Mouse (Mus musculus): Measurements from ENCODE around the gene Ppfia2.

Gene Ppfia2

GRCm38 (mm10) chr10:106665221-106665620, 195.1 kb downstream of the Ppfia2 start:
- DNase-seq (ENCODE audit: low spot score in 2 of 2) = no peak

DNA sequence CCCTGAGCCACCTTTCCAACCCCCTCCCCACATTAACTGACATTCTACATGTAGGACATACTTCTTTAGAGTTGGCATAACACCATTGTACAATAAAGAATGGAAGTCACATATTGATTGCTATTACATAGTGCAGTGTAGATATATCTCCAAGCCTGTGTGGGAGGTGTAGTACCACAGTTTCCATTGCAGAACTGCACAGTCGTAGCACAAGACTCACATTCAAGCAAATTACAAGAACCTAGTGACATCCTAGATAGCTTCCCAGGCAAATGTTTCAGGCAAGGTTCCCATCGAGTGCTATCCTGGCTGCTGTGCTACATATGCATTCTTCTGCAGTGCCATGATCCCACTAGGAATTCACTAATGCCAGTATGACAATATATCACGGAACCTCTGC, 200.0 kb downstream of the Ppfia2 start:
- no peak for DNase-seq (ENCODE audit: low spot score in 2 of 2)

- DNase-seq (ENCODE audit: low spot score in 2 of 2) = no peak
These were observed 211.3 kb downstream of the Ppfia2 start for GRCm38 (mm10) chr10:106681395-106681794.

DNA sequence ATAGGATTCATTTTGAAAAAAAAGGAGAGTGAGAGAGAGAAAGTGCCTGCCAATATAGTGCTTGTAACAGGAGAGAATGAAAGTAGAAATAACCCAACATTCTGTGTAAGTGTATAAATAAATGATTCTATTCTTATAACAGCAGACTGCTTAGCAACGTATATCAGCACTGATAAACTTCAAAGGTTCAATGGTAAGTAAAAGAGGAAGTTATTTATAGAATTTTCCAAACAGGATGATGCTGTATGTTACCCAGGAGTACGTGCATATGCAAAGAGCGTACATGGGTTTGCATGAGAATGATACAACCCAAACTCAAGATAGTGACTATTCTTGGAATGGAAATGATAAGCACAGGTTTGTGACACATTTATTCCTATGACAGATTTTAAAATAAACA, 215.4 kb downstream of the Ppfia2 start:
- DNase-seq (ENCODE audit: low spot score in 2 of 2) = no peak

DNA sequence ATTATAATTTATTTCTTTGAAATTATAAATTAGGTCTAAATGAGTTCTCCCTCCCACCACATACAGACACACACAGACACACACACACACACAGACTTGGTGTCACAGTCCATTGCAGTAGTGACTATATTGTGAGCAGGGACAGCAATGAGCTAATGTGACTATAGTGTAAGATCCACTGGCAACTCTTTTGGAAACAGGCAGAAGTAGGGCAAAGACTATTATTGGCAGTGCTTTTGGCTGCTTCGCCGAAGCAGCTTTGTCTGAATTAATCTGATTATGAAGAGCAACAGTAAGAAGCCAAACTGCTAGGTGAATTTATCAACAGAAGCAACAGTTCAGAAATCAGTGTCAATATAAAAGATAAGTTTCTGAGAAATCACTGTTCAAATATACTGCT, 249.8 kb downstream of the Ppfia2 start:
- no peak for DNase-seq (ENCODE audit: low spot score in 2 of 2)

DNA sequence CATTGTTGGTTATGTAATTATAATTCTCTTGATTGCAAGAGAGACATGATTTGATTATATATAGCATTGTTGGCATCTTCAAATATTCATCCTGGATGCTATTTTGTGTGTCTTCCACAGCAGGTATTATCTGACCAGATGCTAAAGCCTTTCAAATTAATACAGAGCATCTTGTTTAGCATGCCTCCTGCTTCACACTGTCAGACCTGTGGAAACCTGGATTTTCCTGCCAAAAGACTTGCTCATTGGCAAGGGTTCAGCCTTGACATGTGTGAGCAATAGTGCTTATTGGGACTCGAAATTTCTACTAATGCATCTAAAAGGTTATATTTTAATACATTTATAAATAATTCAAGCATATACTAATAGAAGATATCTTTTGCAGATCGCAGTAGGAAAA, 262.1 kb downstream of the Ppfia2 start:
- DNase-seq (ENCODE audit: low spot score in 2 of 2) = no peak

GRCm38 (mm10) chr10:106736230-106737063, 266.3 kb downstream of the Ppfia2 start:
- no peak for DNase-seq (ENCODE audit: low spot score in 2 of 2)

- DNase-seq (ENCODE audit: low spot score in 2 of 2) = no peak
These were observed 268.1 kb downstream of the Ppfia2 start for GRCm38 (mm10) chr10:106738190-106738589.

DNA sequence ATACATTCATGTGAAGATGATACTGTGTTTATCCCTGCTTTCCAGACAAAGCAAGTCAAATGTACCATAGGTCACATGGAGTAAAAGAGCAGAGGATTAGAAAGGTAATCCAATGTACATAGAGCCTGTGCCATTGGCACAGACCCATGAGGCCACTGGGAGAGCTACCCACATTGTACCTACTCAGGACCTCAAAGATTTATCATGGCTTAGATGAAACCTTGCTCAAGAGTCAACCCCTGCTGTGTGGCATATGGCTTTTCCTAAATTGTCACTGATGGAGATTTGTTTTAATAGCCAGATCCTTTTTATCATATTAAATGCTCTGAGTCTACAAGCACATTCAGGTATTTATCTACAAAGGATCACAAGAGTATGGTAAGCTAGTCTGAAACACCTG, 274.8 kb downstream of the Ppfia2 start:
- no peak for DNase-seq (ENCODE audit: low spot score in 2 of 2)

- DNase-seq (ENCODE audit: low spot score in 2 of 2) = no peak
These were observed 290.9 kb downstream of the Ppfia2 start for GRCm38 (mm10) chr10:106761061-106761460.

DNA sequence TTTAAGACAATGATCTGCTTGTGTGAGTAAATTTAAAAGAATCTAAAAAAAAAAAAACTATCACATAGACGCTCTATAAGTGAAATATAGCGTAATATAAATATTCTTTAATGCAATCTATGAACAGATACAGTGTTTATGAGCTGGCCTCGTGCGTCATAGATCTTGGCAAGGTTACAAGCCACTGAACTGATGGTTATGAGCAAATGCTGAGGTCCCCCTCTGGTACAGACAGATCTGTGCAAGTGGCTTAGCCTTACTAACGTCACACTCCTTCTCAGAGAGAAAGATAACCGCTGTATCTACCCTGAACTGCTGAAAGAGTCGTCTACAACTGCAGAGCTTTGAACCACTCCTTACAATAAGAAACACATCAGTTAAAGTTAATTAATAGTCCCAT, 293.6 kb downstream of the Ppfia2 start:
- no peak for DNase-seq (ENCODE audit: low spot score in 2 of 2)

DNA sequence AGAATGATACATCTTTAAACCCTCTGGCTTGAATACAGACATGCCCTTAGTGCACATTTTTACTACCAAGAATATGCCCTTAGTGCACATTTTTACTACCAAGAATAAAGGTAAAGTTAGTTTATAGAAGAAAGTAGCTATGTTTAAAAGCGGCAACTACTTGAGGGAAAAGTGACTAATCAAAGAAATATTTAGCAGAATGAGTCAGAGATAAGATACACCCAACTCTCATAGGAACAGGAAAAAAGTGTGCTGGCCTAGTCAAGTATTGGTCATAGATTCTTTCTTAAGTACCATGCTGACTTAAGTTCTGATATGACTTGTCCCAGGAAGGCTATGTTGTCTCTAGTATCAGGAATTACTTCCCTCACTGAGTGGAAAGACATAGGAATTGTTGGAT, 305.4 kb downstream of the Ppfia2 start:
- no peak for DNase-seq (ENCODE audit: low spot score in 2 of 2)

DNA sequence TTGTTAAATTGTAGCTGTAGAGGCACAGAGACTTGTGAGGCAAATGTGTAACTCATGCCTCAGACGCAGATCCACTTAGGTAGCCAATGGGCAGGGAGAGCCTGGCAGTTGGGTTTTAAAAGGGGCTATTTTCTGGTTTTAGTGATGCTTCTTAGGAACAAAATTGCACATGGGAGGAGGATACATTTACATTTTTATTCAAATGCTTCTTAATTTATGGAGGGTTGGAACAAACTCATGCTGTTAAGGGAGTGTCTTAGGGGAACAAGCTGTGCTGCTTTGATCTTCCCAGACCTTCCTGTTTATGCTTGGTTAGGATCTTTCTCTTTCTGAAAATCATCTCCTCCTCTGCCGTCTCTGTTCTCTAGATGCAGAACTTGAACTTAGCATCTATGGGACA, 345.3 kb downstream of the Ppfia2 start:
- DNase-seq (ENCODE audit: low spot score in 2 of 2) = no peak

DNA sequence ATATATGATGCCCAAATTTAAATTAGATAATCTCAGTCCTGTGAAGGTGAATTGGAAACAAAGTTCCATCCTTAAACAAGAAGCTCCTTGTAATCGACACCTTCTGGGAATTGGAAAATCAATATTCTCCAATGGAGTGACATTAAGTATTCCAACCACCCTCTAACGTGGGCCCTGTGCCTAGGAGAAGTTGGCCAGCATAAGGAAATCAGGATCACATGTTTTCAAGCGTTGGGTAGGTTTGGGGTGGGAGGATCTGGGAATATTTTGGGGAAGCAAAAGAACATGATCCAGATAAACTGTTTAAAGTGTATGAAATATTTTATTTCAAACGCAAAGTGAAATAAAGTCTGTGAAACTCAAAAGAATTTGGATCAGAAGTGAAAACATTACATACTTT, 348.2 kb downstream of the Ppfia2 start:
- no peak for DNase-seq (ENCODE audit: low spot score in 2 of 2)

- no peak for DNase-seq (ENCODE audit: low spot score in 2 of 2)
These were observed 354.1 kb downstream of the Ppfia2 start for GRCm38 (mm10) chr10:106824215-106824614.

- DNase-seq (ENCODE audit: low spot score in 2 of 2) = no peak
These were observed 368.3 kb downstream of the Ppfia2 start for GRCm38 (mm10) chr10:106838476-106838875.

DNA sequence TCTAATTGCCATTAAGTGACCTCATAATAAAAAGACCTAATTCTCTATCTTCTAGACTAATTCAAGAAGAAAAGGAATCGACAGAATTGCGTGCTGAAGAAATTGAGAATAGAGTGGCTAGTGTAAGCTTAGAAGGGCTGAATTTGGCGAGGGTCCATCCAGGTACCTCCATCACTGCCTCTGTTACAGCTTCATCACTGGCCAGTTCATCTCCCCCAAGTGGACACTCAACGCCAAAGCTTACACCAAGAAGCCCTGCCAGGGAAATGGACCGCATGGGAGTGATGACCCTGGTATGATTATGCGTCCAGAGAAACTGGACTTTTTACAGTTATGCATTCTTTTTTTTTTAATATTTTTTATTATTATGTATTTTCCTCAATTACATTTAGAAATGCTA, 388.0 kb downstream of the Ppfia2 start:
- DNase-seq (ENCODE audit: low spot score in 2 of 2) = no peak

GRCm38 (mm10) chr10:106870233-106870632, 400.1 kb downstream of the Ppfia2 start:
- no peak for DNase-seq (ENCODE audit: low spot score in 2 of 2)

- DNase-seq (ENCODE audit: low spot score in 2 of 2) = no peak
These were observed 401.7 kb downstream of the Ppfia2 start for GRCm38 (mm10) chr10:106871847-106872246.

GRCm38 (mm10) chr10:106872714-106873113, 402.6 kb downstream of the Ppfia2 start:
- DNase-seq (ENCODE audit: low spot score in 2 of 2) = no peak

GRCm38 (mm10) chr10:106881330-106881729, 411.2 kb downstream of the Ppfia2 start:
- DNase-seq (ENCODE audit: low spot score in 2 of 2) = no peak

- no peak for DNase-seq (ENCODE audit: low spot score in 2 of 2)
These were observed 426.2 kb downstream of the Ppfia2 start for GRCm38 (mm10) chr10:106896351-106896750.

DNA sequence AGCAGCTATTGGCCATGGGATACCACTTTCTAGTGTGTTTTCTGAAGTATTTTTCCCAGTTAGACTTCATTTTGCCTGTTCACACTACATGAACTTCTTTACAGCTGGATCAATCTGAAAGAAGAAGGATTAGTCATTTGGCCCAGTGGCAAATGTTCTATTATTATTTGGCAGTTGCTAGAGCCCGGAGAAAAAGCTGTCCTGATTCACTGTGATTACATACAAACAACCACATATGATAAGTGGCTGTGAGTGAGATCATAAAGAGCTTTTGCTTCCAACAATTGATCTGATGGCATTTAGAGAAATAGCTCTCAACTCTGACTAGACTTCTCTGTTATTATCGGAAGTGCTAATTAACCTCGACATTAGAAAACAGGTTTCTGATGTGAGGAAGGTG, 440.0 kb downstream of the Ppfia2 start:
- no peak for DNase-seq (ENCODE audit: low spot score in 2 of 2)

- DNase-seq (ENCODE audit: low spot score in 2 of 2) = no peak
These were observed 442.9 kb downstream of the Ppfia2 start for GRCm38 (mm10) chr10:106913032-106913431.

Measured in urinary bladder, adult 18-20 months (tissue).